8 mouse cellular contexts compared by ENCODE assay signal in the genomic region with DNA sequence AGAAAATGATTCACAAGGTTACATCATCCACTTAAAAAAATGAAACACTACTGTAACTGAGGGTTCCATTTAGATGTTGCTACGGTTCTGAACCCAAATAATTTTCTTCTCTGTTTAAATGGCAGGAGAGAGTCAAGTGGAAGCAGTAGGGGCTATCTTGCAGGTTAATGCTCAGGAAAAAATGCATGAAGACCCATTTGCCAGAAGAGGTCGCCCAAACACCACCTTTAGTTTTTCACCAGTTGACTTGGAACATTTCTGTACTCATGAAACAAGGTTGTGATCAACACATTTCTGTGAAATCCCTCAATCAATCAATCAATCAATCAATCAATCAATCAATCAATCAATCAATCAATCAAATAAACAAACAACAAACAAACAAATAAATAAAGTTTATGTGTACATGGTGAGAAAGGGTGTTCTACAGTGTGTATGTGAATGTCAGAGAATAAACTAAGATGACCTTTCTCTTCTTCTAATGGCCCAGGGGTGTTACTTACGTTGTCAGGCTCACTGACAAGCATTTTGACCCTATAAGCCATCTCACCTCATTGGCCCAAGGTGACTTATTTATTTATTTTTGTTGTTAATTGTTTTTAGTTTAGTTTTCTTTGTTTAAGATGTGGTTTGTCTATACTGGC.
DNase-seq lines count a peak whose midpoint lies in the region; ATAC-seq and TF ChIP-seq lines count a peak whose summit lies in the region.

No protein-coding gene starts in this region.

- H3K36me3 ChIP-seq in hindbrain, embryonic 12.5 days: no peaks in the 10 kb centered on the region
- no peaks in the 10 kb centered on the region for H3K36me3 ChIP-seq in midbrain, embryonic 15.5 days (replicated peaks)

- no peaks in the 10 kb centered on the region for H3K9me3 ChIP-seq in hindbrain, embryonic 12.5 days (replicated peaks)
- H3K9me3 ChIP-seq in midbrain, embryonic 15.5 days: no peaks in the 10 kb centered on the region

- intact Hi-C loops in left cerebral cortex, adult 2 months (cut with DNase I): loop anchor here (5.0 to 10.0 kb wide), 2 partner anchors 734 to 1601 kb away; a partner anchor contains a TSS

- H3K4me3 ChIP-seq in left cerebral cortex, adult 2 months: no peak overlapping the region
- no peak overlapping the region for H3K4me3 ChIP-seq in hindbrain, embryonic 12.5 days
- H3K4me3 ChIP-seq in midbrain, embryonic 15.5 days: no peak overlapping the region

- H3K27me3 ChIP-seq in hindbrain, embryonic 12.5 days: no peaks in the 10 kb centered on the region
- H3K27me3 ChIP-seq in midbrain, embryonic 15.5 days (replicated peaks): no peaks in the 10 kb centered on the region

- H3K4me1 ChIP-seq in hindbrain, embryonic 12.5 days: no peaks in the 10 kb centered on the region
- H3K4me1 ChIP-seq in midbrain, embryonic 15.5 days: no peaks in the 10 kb centered on the region

- H3K4me2 ChIP-seq in hindbrain, embryonic 12.5 days (replicated peaks): no peak overlapping the region
- H3K4me2 ChIP-seq in midbrain, embryonic 15.5 days: no peak overlapping the region

- no peak overlapping the region for H3K9ac ChIP-seq in hindbrain, embryonic 12.5 days
- no peak overlapping the region for H3K9ac ChIP-seq in midbrain, embryonic 15.5 days

- TF ChIP-seq CTCF in left cerebral cortex, adult 2 months (IDR thresholded peaks at IDR 0.05): peak; percentile 62

- DNase-seq in adrenal gland, adult (ENCODE audit: inconsistent age in 2 of 2, low spot score in 1 of 2): peak; percentile 17 to 68
- no peak for DNase-seq in adrenal gland, adult 18-20 months (ENCODE audit: low spot score in 2 of 2)
- DNase-seq in left cerebral cortex, adult 2 months (ENCODE audit: extremely low spot score in 1 of 2, low spot score in 2 of 2): peak in 1 of 2 experiments; percentile 37
- DNase-seq in left cerebral cortex, adult 8-10 months (ENCODE audit: low spot score in 2 of 2): no peak
- DNase-seq in cerebellum, postnatal 10 days: peak; percentile 75 to 78
- no peak for DNase-seq in gastrocnemius, postnatal 10 days

- ATAC-seq in hindbrain, embryonic 12.5 days (ENCODE audit: low FRiP score): peak; percentile 68; the same call in 1 of the 2 replicates
- ATAC-seq in midbrain, embryonic 15.5 days (replicated peaks): peak; percentile 69

- no peak overlapping the region for H3K27ac ChIP-seq in left cerebral cortex, adult 2 months
- H3K27ac ChIP-seq in hindbrain, embryonic 12.5 days: no peak overlapping the region
- H3K27ac ChIP-seq in midbrain, embryonic 15.5 days: no peak overlapping the region

- 27% methylated on average over 3 of the region's 3 CpGs for WGBS in hindbrain, embryonic 12.5 days
- WGBS in midbrain, embryonic 15.5 days: 28% methylated on average over 3 of the region's 3 CpGs

Comparison
In these comparisons a context has a peak if more than half of its experiments do, and no peak if none do; other contexts are left out.
1. DNase-seq: peak in adrenal gland, adult (2 of 2) and cerebellum, postnatal 10 days (2 of 2); none in adrenal gland, adult 18-20 months (0 of 2), left cerebral cortex, adult 8-10 months (0 of 2) and gastrocnemius, postnatal 10 days (single experiment).